Mouse (Mus musculus) lung, adult 2 months (tissue): ENCODE results near the gene Sept3. TPM values are rescaled to one million over a fixed set of nuclear protein-coding genes. Genes with fewer than 3 reads are reported as not detected.
A peak's percentile ranks its signal among the peaks of the same experiment; 100 is the strongest.

Experiments
- DNase-seq: peaks from one replicate; pipeline ENCODE4 v3.0.0; 2022
- H3K4me1 ChIP-seq: fragments of 200-500 bp; 2 replicates; pipeline ENCODE4 v1.6.1; 2011; ENCODE audit warnings: low read length; ENCODE audit not compliant: control insufficient read depth, insufficient read depth
- H3K4me3 ChIP-seq: fragments of 200-500 bp; replicated peaks from 2 replicates; pipeline ENCODE3; 2011; ENCODE audit warnings: low read depth, mild to moderate bottlenecking, control low read depth, low read length; ENCODE audit errors: extremely low read depth
- CTCF ChIP-seq: fragments of 200-500 bp; IDR thresholded peaks from 2 replicates; pipeline ENCODE4 v1.5.1; 2011; ENCODE audit warnings: mild to moderate bottlenecking, low read length, control low read depth; ENCODE audit not compliant: insufficient read depth
- POLR2A ChIP-seq: fragments of 200-500 bp; IDR thresholded peaks from 2 replicates; pipeline ENCODE4 v1.6.1; 2011; ENCODE audit warnings: low read depth, mild to moderate bottlenecking, control low read depth, low read length, borderline replicate concordance; ENCODE audit errors: extremely low read depth
- WGBS: fragments of 180-500 bp; shearing (Covaris S2); methylation state at CpG from one replicate; pipeline ENCODE4 v1.1.7; 2018; 5-methylcytosine and 5-hydroxymethylcytosine counted together
- polyA plus RNA-seq: library from polyadenylated mRNA; depleted of rRNA; stranded (reverse); fragments of >200 nt; gene quantifications from 2 replicates; pipeline ENCODE4 v1.2.3, GENCODE M21; 2012

Sept3 gene
- polyA plus RNA-seq, 1 experiment, result 4.6 TPM

GRCm38 (mm10) chr15:82268185-82268584, 6.5 kb upstream of the Sept3 start:
- no peak for TF ChIP-seq POLR2A
- no peak for TF ChIP-seq CTCF

GRCm38 (mm10) chr15:82268783-82269182, 5.9 kb upstream of the Sept3 start:
- H3K4me3 ChIP-seq, result no peak overlapping the region
- H3K4me1 ChIP-seq, result no peaks in the 10 kb centered on the region
- TF ChIP-seq CTCF (no peak), POLR2A (no peak)
- DNase-seq, result no peak
- WGBS, result 75% methylated on average over 9 of the region's 9 CpGs

More at GRCm38 (mm10) chr15:82268185-82268584, 6.5 kb upstream of the Sept3 start:
- 27% methylated on average over 3 of the region's 3 CpGs for WGBS
- no peak for DNase-seq
- Histone ChIP-seq H3K4me3 (no peak overlapping the region), H3K4me1 (no peaks in the 10 kb centered on the region)

GRCm38 (mm10) chr15:82271201-82271600, 3.5 kb upstream of the Sept3 start:
- no peak for TF ChIP-seq POLR2A
- TF ChIP-seq CTCF, result peak; percentile 90
- Histone ChIP-seq H3K4me1 (no peaks in the 10 kb centered on the region), H3K4me3 (no peak overlapping the region)
- peak; percentile 54 for DNase-seq
- 13% methylated on average over 5 of the region's 5 CpGs for WGBS

GRCm38 (mm10) chr15:82272295-82272694, 2.4 kb upstream of the Sept3 start:
- no peak for DNase-seq
- Histone ChIP-seq H3K4me1 (no peaks in the 10 kb centered on the region), H3K4me3 (no peak overlapping the region)
- 86% methylated on average over 6 of the region's 6 CpGs for WGBS
- TF ChIP-seq POLR2A (no peak), CTCF (no peak)

- DNase-seq, result no peak
- TF ChIP-seq CTCF, result no peak
- TF ChIP-seq POLR2A, result no peak
- H3K4me3 ChIP-seq, result no peak overlapping the region
- WGBS, result 1% methylated on average over 78 of the region's 86 CpGs
- no peaks in the 10 kb centered on the region for H3K4me1 ChIP-seq
These were observed 521 bp downstream of the Sept3 start for GRCm38 (mm10) chr15:82274927-82275901.

GRCm38 (mm10) chr15:82277591-82277990, 2.9 kb downstream of the Sept3 start:
- Histone ChIP-seq H3K4me1 (no peaks in the 10 kb centered on the region), H3K4me3 (no peak overlapping the region)
- no peak for DNase-seq
- no peak for TF ChIP-seq CTCF
- no peak for TF ChIP-seq POLR2A
- WGBS, result 62% methylated on average over 5 of the region's 5 CpGs

- WGBS, result 53% methylated on average over 4 of the region's 4 CpGs
- no peak for DNase-seq
- Histone ChIP-seq H3K4me3 (no peak overlapping the region), H3K4me1 (no peaks in the 10 kb centered on the region)
- no peak for TF ChIP-seq CTCF
- no peak for TF ChIP-seq POLR2A
These were observed 5.9 kb downstream of the Sept3 start for GRCm38 (mm10) chr15:82280638-82281037.

- WGBS, result 62% methylated on average over 12 of the region's 12 CpGs
- H3K4me3 ChIP-seq, result no peak overlapping the region
- no peaks in the 10 kb centered on the region for H3K4me1 ChIP-seq
- TF ChIP-seq POLR2A (no peak), CTCF (no peak)
- DNase-seq, result no peak
These were observed 11.5 kb downstream of the Sept3 start for GRCm38 (mm10) chr15:82286157-82286556.

- 81% methylated on average over 7 of the region's 7 CpGs for WGBS
- TF ChIP-seq CTCF (no peak), POLR2A (no peak)
- no peak for DNase-seq
- Histone ChIP-seq H3K4me3 (no peak overlapping the region), H3K4me1 (no peaks in the 10 kb centered on the region)
These were observed 15.6 kb downstream of the Sept3 start for GRCm38 (mm10) chr15:82290252-82290651.

- no peak for DNase-seq
- H3K4me3 ChIP-seq, result no peak overlapping the region
- no peaks in the 10 kb centered on the region for H3K4me1 ChIP-seq
- TF ChIP-seq CTCF, result no peak
- no peak for TF ChIP-seq POLR2A
- WGBS, result 32% methylated on average over 5 of the region's 5 CpGs
These were observed 18.2 kb downstream of the Sept3 start for GRCm38 (mm10) chr15:82292851-82293250.
